Mouse (Mus musculus) liver, postnatal 0 days (tissue): ENCODE results near the gene Hoxa6.

ENCODE experiments used
- CTCF ChIP-seq: sonication (generic); IDR thresholded peaks from 2 replicates; pipeline ENCODE4 v1.5.1; 2016; ENCODE audit warnings: antibody characterized with exemption, low read depth
- EP300 ChIP-seq: IDR thresholded peaks from 2 replicates; pipeline ENCODE4 v1.6.1; 2016; ENCODE audit warnings: antibody characterized with exemption, low read depth, mild to moderate bottlenecking

DNA sequence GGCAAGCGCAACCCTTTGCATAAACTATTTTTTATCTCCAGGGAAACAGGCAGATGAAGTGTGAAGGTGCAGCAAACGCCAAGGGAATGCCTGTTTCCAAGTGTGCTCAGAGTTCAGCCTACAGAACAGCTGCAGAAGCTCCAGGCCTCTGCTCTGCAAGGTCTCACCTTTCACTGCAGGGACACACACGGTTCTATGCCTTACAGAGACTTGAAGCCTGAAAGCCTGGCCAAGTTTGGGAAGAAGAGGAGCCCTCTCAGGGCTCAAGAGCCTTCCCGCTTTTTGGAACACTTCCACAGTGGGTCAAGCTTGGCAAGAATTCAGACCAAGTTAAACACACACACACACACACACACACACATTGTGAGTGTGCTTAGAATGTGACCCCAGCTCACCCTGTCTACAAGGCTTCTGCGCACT is 19.3 kb downstream of the Hoxa6 start:
- TF ChIP-seq CTCF (no peak), EP300 (no peak)
